Mouse (Mus musculus): ENCODE data around the gene Ttc22. TPM values are rescaled to one million over a fixed set of nuclear protein-coding genes. Genes with fewer than 3 reads are reported as not detected.

Gene Ttc22
- total RNA-seq, 2 experiments from 2014 or later: not detected

DNA sequence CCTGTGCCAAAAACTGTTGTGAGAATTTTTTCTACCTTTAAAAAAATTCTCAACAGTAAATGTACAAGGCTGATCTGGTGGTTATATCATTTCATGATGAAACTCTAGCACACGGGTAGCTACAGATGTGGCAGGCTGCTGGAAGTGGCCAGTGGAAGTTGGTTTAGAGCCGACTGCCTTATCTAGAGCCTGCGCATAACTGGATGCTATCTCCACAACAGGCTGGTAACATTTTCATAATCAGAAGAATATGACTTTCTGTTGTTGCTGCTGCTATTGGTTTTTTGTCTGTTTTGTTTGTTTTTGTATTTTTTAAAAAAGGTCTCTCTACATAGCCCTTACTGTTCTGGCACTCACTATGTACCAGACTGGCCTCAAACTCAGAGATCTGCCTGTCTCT, 30.3 kb downstream of the Ttc22 start:
- DNase-seq: no peak
- intact Hi-C loops (cut with DNase I): loop anchor here (5.0 kb wide), 1 partner anchor 525 kb away; the partner anchor contains the start of genes Tceanc2 and Tmem59

DNA sequence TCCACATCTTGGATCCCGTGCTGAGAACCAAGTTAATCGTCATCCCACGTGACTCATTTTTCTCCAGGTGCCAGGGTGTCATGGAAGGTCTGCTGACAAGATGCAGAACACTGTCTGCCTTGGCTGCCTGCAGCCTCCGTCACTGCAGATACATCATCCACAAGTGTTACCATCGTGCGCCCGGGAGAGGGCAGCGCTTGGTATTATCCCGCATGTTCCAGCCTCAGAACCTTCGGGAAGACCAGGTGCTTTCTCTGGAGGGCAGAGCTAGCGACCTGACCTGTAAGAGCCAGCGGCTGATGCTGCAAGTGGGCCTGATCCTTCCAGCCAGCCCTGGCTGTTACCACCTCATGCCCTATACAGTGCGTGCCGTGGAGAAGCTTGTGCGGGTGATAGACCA, 30.8 kb downstream of the Ttc22 start:
- intact Hi-C loops (cut with DNase I): loop anchor here (5.0 kb wide), 1 partner anchor 524 kb away; the partner anchor contains the start of genes Tceanc2 and Tmem59
- no peak for DNase-seq

DNA sequence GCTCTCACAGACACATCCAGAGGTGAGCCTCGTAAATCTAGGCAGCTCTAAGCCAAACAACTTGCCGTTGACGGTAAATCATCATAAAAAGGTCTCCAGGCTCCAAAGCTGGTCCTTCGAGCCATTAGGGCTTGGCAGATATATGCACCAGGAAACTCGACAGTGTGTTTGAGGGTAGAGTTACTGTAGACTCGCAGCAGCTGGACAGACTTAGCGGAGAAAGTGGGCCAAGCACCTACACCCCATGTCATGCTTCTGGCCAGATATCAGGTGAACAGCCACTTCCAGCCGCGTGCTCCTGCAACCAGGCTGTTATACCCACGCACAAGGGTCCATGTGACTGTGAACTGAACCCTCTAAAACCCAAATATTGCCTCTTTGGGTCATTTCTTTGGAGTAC, 33.4 kb downstream of the Ttc22 start:
- intact Hi-C loops (cut with DNase I): no loop called here
- DNase-seq: no peak

DNA sequence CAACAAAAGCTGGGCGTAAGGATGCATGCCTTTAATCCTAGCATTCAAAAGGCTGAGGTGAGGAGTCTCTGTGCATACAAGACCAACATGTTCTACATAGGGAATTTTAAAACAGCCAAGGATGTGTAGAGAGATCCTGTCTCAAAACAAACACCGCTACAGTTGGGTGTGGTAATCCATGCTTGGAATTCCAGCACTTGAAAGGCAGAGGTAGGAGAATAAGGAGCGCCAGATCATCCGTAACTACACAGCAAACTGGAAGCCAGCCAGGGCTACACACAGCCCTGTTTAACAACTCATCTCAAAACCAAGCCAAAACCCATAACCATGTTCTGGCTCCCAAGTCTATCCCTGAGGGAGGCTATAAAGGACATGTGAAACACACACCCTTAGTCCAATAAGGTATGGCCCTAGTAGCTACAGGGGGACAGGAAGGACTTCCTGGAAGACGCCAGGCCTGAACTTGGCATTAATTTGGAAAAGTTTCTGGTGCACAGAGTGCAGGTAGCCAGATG, 41.8 kb downstream of the Ttc22 start:
- no peak for DNase-seq
- intact Hi-C loops (cut with DNase I): no loop called here

DNA sequence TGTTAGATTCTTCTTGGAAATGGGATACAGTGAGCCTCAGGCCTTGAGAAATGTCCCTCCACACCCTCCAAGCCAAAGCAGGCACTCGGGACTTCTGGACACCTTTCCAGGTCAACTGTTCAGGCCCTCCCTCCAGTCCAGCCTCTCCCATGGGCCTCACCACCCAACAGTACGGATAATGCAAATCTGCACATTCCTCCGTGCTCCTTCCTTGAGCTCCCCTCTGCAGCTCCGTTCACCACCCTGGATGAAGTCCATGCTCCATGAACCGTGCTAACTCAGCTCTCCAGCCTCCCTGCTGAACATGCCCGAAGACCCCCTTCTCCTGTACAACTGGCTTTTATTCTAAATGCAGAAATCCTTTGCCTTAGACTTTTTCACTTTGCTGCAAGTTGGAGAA, 42.5 kb downstream of the Ttc22 start:
- intact Hi-C loops (cut with DNase I): no loop called here

DNA sequence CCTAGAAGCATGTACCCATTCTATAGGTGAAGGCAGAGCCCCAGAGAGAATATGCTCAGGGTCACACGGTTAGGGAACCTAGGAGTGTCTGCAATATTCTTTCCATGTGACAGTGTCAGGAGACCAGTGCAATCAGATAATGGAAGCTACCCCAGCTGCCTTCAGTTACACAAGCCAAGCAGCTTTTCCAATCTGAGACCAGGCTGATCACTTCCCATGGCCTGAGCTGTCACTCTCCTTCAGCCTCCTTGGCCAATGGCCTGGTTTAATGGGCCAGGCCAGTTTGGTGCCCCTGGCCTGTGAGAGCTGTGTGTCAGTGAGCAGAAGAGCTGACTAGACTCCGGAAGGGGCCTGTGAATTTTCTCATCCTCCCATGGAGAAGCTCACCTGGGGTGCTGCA, 43.0 kb downstream of the Ttc22 start:
- intact Hi-C loops (cut with DNase I): no loop called here
- no peak for DNase-seq

More for the DNA sequence above, 42.5 kb downstream of the Ttc22 start:
- DNase-seq: no peak

DNA sequence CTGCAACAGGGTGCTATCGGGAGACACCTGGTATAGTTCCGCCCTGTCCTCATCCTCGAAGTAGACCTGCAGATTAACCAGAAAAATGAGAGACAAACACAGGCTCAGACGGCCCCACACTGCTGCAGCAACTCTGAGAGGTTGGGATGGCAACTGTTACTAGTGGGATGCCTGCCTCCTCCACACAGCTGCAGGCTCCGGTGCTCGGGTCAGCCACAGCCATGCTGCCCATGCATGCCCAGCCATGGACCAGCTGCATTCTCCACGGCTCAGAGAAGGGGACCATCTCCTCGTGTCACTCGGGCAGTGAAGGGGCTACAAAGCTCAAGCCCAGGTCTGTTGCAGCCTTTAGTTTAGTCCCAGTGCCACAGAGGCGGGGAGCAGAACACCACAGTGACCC, 43.4 kb downstream of the Ttc22 start:
- intact Hi-C loops (cut with DNase I): no loop called here
- DNase-seq: no peak

DNA sequence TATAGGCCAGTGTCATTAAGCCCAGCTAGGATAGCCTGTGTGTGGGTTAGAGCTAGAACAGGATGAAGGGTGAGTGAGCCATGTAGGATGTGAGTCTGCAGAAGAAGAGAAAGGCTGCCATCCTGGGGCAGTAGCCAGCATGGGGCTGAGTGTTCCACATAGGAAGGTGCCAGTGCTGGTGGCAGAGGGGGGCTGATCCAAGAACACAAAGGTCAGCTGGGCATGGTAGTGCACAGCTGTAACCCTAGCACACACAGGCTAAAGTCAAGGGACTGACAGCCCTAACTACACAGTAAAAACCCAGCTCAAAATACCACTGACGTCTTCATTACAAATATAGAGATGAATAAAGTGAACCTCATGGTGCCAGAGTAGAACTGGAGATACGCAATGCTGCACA, 44.3 kb downstream of the Ttc22 start:
- intact Hi-C loops (cut with DNase I): no loop called here
- DNase-seq: no peak

DNA sequence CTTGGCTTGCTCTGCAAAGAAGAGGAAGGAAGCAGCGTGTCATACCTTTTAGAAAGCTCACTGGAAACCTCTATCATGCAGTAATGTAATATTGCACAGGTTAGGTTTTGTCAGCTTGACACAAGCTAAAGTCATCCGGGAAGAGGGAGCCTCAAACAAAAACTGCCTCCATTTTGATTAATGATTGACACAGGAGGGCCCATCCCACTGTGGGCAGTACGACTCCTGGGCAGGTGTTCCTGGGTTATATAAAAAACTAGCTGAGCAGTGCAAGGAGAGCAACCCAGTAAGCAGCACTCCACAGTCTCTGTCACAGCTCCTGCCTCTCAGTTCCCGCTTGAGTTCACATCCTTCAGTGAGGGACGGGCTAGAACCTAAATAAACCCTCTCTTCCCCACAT, 54.5 kb downstream of the Ttc22 start:
- intact Hi-C loops (cut with DNase I): loop anchor here (5.0 kb wide), 1 partner anchor 44 kb away; no protein-coding TSS in a partner anchor
- DNase-seq: no peak

DNA sequence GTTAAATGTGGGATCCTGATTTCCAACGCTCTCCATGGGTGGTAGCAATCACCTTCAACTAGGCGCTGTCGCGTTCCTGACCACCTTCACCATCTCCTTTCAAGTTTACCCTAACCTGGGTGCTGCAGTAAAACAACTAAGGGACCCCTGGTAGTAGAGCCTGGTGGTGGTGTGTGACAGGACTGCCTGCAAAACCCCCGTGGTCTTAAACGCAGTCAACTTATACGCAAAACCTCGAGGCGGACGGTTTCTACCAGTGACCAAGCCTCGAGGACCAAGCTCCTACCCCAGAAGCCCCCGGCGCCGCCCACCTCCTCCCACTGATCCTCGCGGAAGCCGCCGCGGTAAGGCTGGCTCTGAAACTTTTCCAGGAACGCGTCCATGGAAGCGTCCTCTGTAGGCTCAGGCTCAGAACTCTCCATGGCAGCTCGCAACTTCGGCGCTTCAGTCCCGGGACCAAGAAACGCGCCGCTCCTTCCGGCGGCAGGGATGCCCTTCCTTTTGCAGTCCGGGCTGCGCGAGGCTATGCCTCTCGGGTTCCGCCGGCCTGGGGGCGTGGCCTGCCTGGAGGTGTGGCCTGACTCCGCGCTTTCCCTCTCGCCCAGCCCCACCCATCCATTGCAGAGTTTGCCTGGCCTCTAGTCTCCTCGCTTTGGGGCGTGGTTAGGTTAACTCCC, 56.3 kb downstream of the Ttc22 start, which contains the start of gene Ttc4:
TSS of gene Ttc4 (minus strand) at position 503 of the 677 bp plus-strand sequence.
- intact Hi-C loops (cut with DNase I): loop anchor here (2.0 to 5.0 kb wide), 2 partner anchors 28 to 46 kb away; partner anchors contain the start of gene Pars2

DNA sequence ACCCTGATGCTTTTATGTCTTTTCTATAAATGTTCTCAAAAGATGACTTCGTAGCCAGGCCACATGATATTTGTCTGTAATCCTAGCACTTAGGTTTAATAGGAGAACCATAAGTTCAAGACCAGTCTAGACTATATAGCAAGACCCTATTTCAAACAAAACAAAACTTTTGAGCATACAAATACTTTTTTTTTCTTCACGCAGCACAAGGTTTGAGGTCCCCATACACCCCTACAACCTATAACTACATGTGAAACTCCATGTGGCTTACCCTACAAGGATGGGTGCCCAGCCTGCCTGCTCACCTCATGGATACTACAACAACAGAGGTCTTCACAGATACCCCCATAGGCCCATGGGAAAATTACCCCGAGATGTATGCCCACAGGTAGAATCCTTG, 56.9 kb downstream of the Ttc22 start:
- intact Hi-C loops (cut with DNase I): loop anchor here (2.0 to 5.0 kb wide), 2 partner anchors 28 to 47 kb away; partner anchors contain the start of gene Pars2
- DNase-seq: no peak

More for the DNA sequence above, 56.3 kb downstream of the Ttc22 start, which contains the start of gene Ttc4:
- peak; percentile 86 to 88 for DNase-seq

DNA sequence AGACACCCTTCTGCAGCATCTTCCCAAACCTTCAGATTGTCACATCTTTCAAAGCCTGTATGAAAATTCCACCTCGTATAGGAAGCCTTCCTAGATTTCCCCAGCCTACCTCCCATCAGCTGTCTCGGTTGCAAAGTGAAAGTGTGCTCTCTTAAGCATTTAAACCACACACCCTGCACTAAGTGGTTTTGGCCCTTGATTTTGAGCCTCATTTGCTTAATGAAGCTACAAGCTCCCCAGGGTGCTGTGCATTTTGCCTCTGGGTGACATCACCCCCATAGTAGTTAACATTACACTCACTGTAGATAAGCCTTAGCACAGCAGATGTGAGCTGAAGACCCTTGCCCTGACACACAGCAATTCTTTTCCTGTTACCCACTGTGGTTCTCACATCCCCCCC, 58.7 kb downstream of the Ttc22 start:
- no peak for DNase-seq
- intact Hi-C loops (cut with DNase I): no loop called here

DNA sequence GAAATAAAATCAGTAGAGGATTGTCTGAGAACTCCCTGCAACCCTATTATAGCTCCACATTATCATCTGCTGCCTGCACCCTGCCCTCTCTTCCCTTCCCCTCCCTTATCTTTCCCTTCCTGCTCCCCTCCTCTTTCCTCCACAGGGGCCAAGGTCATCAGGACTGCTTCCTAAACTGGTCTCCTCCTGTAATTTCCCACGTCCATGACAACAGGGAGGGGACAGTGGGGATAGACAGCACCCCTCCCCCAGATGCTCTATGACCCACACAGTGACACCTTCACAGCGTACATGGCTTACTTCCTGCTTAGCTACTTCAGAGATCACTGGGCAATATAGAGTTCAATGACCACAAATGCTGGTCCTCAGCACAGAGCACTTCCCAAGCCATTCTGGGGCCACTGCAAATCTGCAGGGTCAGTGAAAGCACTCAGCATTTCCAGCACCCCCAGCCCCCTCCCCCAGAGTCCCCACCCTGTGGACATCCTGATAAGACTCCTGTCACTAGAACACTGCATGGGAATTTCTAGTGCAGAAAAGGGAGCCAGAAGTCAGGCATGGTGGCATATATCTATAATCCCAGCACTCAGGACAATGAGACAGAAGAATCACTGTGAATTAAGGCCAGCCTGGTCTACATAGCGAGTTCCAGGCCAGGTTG, 66.5 kb downstream of the Ttc22 start:
- DNase-seq: no peak
- intact Hi-C loops (cut with DNase I): no loop called here

Other genes with a start within 250 kb of the Ttc22 start
- not detected for gene Pcsk9, start 158.1 kb upstream of the Ttc22 start, total RNA-seq (2021)
- not detected for gene Bsnd, start 130.1 kb upstream of the Ttc22 start, total RNA-seq (2021)
- 1 to 10 TPM; 1.4 to 2.3 TPM for gene Dhcr24, start 61.4 kb upstream of the Ttc22 start, total RNA-seq (2021)
- not detected for gene Lexm, start 5.2 kb upstream of the Ttc22 start, total RNA-seq (2021)
- 1 to 10 TPM; 3.2 to 5.6 TPM for gene Pars2, start 28.6 kb downstream of the Ttc22 start, total RNA-seq (2021)
- gene Ttc4, start 56.5 kb downstream of the Ttc22 start, total RNA-seq (2021): 10 to 100 TPM; 17.8 to 18.4 TPM
- gene Mroh7, start 108.5 kb downstream of the Ttc22 start, total RNA-seq (2021): under 1 TPM; 0.08 to 0.27 TPM
- under 1 TPM; 0.27 to 0.86 TPM for gene Fam151a, start 111.5 kb downstream of the Ttc22 start, total RNA-seq (2021)
- 10 to 100 TPM; 34.3 to 39.8 TPM for gene Acot11, start 182.6 kb downstream of the Ttc22 start, total RNA-seq (2021)

Data from heart, postnatal 36 days (tissue).